Comparison of ENCODE assay signal across 8 mouse cellular contexts in the genomic region with DNA sequence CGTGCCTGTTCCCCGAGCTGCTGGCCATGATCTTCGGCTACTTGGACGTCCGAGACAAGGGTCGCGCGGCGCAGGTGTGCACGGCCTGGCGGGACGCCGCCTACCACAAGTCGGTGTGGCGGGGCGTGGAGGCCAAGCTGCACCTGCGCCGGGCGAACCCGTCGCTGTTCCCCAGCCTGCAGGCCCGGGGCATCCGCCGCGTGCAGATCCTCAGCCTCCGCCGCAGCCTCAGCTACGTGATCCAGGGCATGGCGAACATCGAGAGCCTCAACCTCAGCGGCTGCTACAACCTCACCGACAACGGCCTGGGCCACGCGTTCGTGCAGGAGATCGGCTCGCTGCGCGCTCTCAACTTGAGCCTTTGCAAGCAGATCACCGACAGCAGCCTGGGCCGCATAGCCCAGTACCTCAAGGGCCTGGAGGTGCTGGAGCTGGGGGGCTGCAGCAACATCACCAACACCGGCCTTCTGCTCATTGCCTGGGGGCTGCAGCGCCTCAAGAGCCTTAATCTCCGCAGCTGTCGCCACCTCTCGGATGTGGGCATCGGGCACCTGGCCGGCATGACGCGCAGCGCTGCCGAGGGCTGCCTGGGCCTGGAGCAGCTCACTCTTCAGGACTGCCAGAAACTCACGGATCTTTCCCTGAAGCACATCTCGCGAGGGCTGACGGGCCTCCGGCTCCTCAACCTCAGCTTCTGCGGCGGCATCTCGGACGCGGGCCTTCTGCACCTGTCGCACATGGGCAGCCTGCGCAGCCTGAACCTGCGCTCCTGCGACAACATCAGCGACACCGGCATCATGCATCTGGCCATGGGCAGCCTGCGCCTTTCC. TPM values are rescaled to one million over a fixed set of nuclear protein-coding genes. Genes with fewer than 3 reads are reported as not detected.
DNase-seq lines count a peak whose midpoint lies in the region; ATAC-seq lines count a peak whose summit lies in the region.

No protein-coding gene starts in this region.

- peak overlapping the region; percentile 99 for H3K27ac ChIP-seq in intestine, embryonic 14.5 days (ENCODE audit: low read depth)
- peak overlapping the region; percentile 100 for H3K27ac ChIP-seq in limb, embryonic 10.5 days
- H3K27ac ChIP-seq in midbrain, embryonic 12.5 days (replicated peaks): peak overlapping the region; percentile 99

- peak overlapping the region; percentile 96 for H3K4me2 ChIP-seq in intestine, embryonic 14.5 days (ENCODE audit: low read length)
- H3K4me2 ChIP-seq in midbrain, embryonic 12.5 days (replicated peaks): peak overlapping the region; percentile 96

- H3K36me3 ChIP-seq in intestine, embryonic 14.5 days (ENCODE audit: control insufficient read depth, insufficient read depth, low read length): peaks cover 7% of the 10 kb centered on the region
- H3K36me3 ChIP-seq in limb, embryonic 10.5 days: peaks cover 31% of the 10 kb centered on the region
- peaks cover 14% of the 10 kb centered on the region; the same call in 1 of the 2 replicates for H3K36me3 ChIP-seq in midbrain, embryonic 12.5 days

- peak overlapping the region; percentile 81 for H3K4me3 ChIP-seq in intestine, embryonic 14.5 days (ENCODE audit: low read depth, low read length)
- peak overlapping the region; percentile 84 for H3K4me3 ChIP-seq in limb, embryonic 10.5 days
- peak overlapping the region; percentile 94 for H3K4me3 ChIP-seq in midbrain, embryonic 12.5 days

- H3K27me3 ChIP-seq in intestine, embryonic 14.5 days (replicated peaks; ENCODE audit: control insufficient read depth, insufficient read depth, low read length): no peaks in the 10 kb centered on the region
- H3K27me3 ChIP-seq in limb, embryonic 10.5 days (ENCODE audit: low read depth, poor library complexity, severe bottlenecking): no peaks in the 10 kb centered on the region
- H3K27me3 ChIP-seq in midbrain, embryonic 12.5 days: no peaks in the 10 kb centered on the region

- DNase-seq in layer of hippocampus, adult 11-12 months (ENCODE audit: low spot score): peak; percentile 61
- no peak for DNase-seq in layer of hippocampus, adult 9-10 months (ENCODE audit: low spot score)
- DNase-seq in cerebellum, postnatal 36 days: peak; percentile 67
- DNase-seq in gastrocnemius, adult 8-10 months (ENCODE audit: low spot score in 2 of 2): peak; percentile 22 to 46
- peak; percentile 84 for DNase-seq in intestine, embryonic 14.5 days (ENCODE audit: low spot score)
- DNase-seq in limb, embryonic 10.5 days (ENCODE audit: low spot score): peak; percentile 80
- peak; percentile 66 to 70 for DNase-seq in spleen, adult 18-20 months

- no peaks in the 10 kb centered on the region for H3K9me3 ChIP-seq in intestine, embryonic 14.5 days (ENCODE audit: control insufficient read depth, low read length)
- no peaks in the 10 kb centered on the region for H3K9me3 ChIP-seq in limb, embryonic 10.5 days (replicated peaks)
- no peaks in the 10 kb centered on the region for H3K9me3 ChIP-seq in midbrain, embryonic 12.5 days

- ATAC-seq in intestine, embryonic 14.5 days (replicated peaks; ENCODE audit: low FRiP score, low TSS enrichment, low read depth): peak; percentile 37
- peak; percentile 35 for ATAC-seq in midbrain, embryonic 12.5 days (ENCODE audit: low FRiP score, low read depth)

- under 1% methylated on average over 70 of the region's 70 CpGs for WGBS in intestine, embryonic 14.5 days
- WGBS in limb, embryonic 10.5 days: under 1% methylated on average over 70 of the region's 70 CpGs
- WGBS in midbrain, embryonic 12.5 days: under 1% methylated on average over 57 of the region's 70 CpGs

- peaks cover 39% of the 10 kb centered on the region for H3K4me1 ChIP-seq in intestine, embryonic 14.5 days (replicated peaks; ENCODE audit: control insufficient read depth, insufficient read depth, low read length)
- H3K4me1 ChIP-seq in limb, embryonic 10.5 days: peaks cover 59% of the 10 kb centered on the region
- H3K4me1 ChIP-seq in midbrain, embryonic 12.5 days: peaks cover 46% of the 10 kb centered on the region

- peak overlapping the region; percentile 95 for H3K9ac ChIP-seq in intestine, embryonic 14.5 days (ENCODE audit: low read length)
- H3K9ac ChIP-seq in midbrain, embryonic 12.5 days (replicated peaks): peak overlapping the region; percentile 93

RNA-seq across cellular contexts. Expression of a gene that starts 0.6 kb away (rescaled TPM):
- total RNA-seq in gastrocnemius, adult 8-10 months (2022): 10 to 100 TPM; 10.2 to 13.8 (median 11.8) TPM
- 6.4 and 6.8 TPM in 2 replicates for polyA plus RNA-seq in intestine, embryonic 14.5 days (2014; fragmentation: Nextera tagmentation; extraction: Ambion mirVana)
- polyA plus RNA-seq in limb, embryonic 10.5 days (2016; fragmentation: Nextera tagmentation; extraction: Ambion mirVana): 3.0 and 3.5 TPM in 2 replicates
- 4.0 and 4.1 TPM in 2 replicates for polyA plus RNA-seq in midbrain, embryonic 12.5 days (2016; fragmentation: Nextera tagmentation; extraction: Ambion mirVana)
